Mouse (Mus musculus) heart, embryonic 10.5 days (tissue): Measurements from ENCODE around the gene Sf3b5. TPM values are rescaled to one million over a fixed set of nuclear protein-coding genes. Genes with fewer than 3 reads are reported as not detected.
A peak's percentile ranks its signal among the peaks of the same experiment; 100 is the strongest.

ENCODE experiments used
- DNase-seq: peaks from one replicate; pipeline ENCODE4 v3.0.0-alpha.2; 2017; ENCODE audit warnings: low spot score
- H3K27ac ChIP-seq: fragments of 300-500 bp; sonication (generic); 2 replicates; pipeline ENCODE4 v1.5.1; 2016; ENCODE audit warnings: mild to moderate bottlenecking
- H3K27me3 ChIP-seq: fragments of 300-500 bp; sonication (generic); 2 replicates; pipeline ENCODE4 v1.6.1; 2016; ENCODE audit warnings: mild to moderate bottlenecking; ENCODE audit not compliant: poor library complexity, insufficient read depth, severe bottlenecking
- H3K36me3 ChIP-seq: fragments of 300-500 bp; sonication (generic); 2 replicates; pipeline ENCODE4 v1.6.1; 2016; ENCODE audit warnings: mild to moderate bottlenecking, moderate library complexity
- H3K4me1 ChIP-seq: fragments of 300-500 bp; sonication (generic); 2 replicates; pipeline ENCODE4 v1.6.1; 2016; ENCODE audit warnings: mild to moderate bottlenecking
- H3K4me3 ChIP-seq: fragments of 300-500 bp; sonication (generic); 2 replicates; pipeline ENCODE4 v1.5.1; 2016; ENCODE audit warnings: mild to moderate bottlenecking, moderate library complexity
- H3K9me3 ChIP-seq: fragments of 300-500 bp; sonication (generic); 2 replicates; pipeline ENCODE4 v1.6.1; 2016; ENCODE audit warnings: mild to moderate bottlenecking, moderate library complexity
- WGBS: fragments of 180-500 bp; shearing (Covaris S2); methylation state at CpG from one replicate; pipeline ENCODE4 v1.1.7; 2016; 5-methylcytosine and 5-hydroxymethylcytosine counted together
- polyA plus RNA-seq: library from polyadenylated mRNA; unstranded; fragments of >200 nt; fragmentation: Nextera tagmentation; extraction: Ambion mirVana; gene quantifications from 2 replicates; pipeline ENCODE4 v1.2.1, GENCODE M21; 2016

Gene Sf3b5
- polyA plus RNA-seq = 39.0 and 42.9 TPM in 2 replicates

DNA sequence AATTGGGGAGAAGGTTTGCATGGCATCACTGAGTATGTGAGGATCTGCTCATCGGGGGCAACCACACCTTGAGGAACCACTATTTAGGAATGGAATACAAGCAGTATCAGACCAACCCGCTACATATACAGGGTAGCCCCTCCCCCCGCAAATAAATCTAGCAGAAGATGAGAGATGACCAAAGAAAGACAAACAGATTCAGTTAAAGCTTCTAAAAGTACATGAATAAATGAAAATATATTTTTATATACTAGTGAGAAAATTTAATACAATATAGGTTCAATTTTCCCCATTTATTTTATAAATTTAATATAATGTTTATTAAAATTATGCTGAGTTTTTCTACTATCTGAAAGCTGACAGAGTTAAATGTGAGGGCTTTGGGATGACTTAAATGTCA is at the start of gene Sf3b5:
Gene Sf3b5 (plus strand): TSS at position 301 of the 400 bp plus-strand sequence.
- Histone ChIP-seq H3K9me3 (no peaks in the 10 kb centered on the region), H3K36me3 (peaks cover 2% of the 10 kb centered on the region; the same call in 1 of the 2 replicates), H3K4me3 (no peak within 1 kb of the TSS), H3K27me3 (no peaks in the 10 kb centered on the region), H3K27ac (no peak within 1 kb of the TSS), H3K4me1 (peaks cover 10% of the 10 kb centered on the region)
- DNase-seq = no peak
- WGBS = 82% methylated on average over 3 of the region's 3 CpGs

DNA sequence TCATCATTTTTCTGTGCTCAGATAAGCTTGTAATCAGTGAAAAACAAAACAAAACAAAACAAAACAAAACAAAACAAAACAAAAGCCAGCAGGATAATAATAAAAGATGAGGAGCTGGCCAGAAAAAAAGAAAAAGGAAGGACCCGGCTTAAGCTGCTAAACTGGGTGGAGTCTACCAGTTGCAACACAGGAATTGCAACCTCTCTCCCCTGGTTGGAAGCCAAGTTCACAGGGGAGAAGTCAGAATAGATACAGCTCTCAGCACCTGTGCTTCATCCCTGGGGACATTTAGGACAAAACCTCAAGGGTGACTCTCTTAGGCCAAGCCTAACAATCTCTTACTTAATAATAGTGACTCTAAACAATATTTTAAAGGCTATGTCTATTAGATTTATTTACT is 49.3 kb upstream of the Sf3b5 start:
- Histone ChIP-seq H3K9me3 (no peaks in the 10 kb centered on the region), H3K36me3 (no peaks in the 10 kb centered on the region), H3K4me3 (no peak overlapping the region), H3K27me3 (no peaks in the 10 kb centered on the region), H3K4me1 (no peaks in the 10 kb centered on the region), H3K27ac (no peak overlapping the region)
- 67% methylated on average over 1 of the region's 1 CpGs for WGBS
- DNase-seq = no peak

DNA sequence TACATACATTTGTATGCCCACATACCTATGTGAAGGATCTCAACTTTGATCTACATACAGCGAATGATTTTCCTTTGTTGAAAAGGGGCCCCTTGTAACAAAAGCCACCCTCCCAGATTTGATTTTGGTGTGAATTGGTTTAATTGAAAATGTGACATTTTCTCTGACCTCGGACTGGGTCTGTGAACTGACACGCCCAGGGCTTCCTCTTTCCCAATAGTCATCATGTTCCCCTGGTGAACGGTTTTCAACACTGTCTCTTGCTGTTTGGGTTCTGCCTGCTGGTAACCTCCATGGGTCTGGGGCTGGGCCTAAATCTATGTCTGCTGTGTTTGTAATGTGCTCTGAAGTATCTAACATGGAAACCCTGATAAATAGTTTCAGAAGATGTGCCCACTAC is 47.9 kb upstream of the Sf3b5 start:
- no peaks in the 10 kb centered on the region for H3K36me3 ChIP-seq
- H3K27ac ChIP-seq = no peak overlapping the region
- H3K9me3 ChIP-seq = no peaks in the 10 kb centered on the region
- H3K4me3 ChIP-seq = no peak overlapping the region
- 78% methylated on average over 4 of the region's 4 CpGs for WGBS
- 0 out of 2 replicates have a peak, but pooled peaks cover 4% of the 10 kb centered on the region for H3K27me3 ChIP-seq
- no peak for DNase-seq
- H3K4me1 ChIP-seq = no peaks in the 10 kb centered on the region

DNA sequence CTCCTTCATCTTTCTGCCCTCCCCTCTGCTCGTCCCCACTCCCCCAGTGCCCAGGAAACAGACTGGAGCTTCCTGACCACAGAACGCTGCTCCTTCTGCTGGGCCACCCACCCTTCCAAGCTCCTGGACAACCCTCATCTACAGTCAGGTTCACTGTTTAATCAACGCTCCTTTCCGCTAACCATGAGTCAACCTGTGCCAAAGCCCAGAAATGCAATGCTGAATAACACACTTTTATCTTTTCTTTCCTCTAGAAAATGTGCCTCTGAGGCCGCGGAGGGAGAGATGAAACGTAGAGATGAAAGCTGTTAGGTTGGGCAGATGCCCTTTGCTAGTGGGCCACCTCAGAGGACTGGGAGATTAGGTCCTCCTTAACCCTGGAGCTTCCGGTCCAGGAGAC is 43.6 kb upstream of the Sf3b5 start:
- Histone ChIP-seq H3K9me3 (no peaks in the 10 kb centered on the region), H3K27ac (no peak overlapping the region), H3K4me1 (0 out of 2 replicates have a peak, but pooled peaks cover 5% of the 10 kb centered on the region), H3K36me3 (no peaks in the 10 kb centered on the region), H3K27me3 (0 out of 2 replicates have a peak, but pooled peaks cover 4% of the 10 kb centered on the region), H3K4me3 (no peak overlapping the region)
- 75% methylated on average over 8 of the region's 8 CpGs for WGBS
- no peak for DNase-seq

DNA sequence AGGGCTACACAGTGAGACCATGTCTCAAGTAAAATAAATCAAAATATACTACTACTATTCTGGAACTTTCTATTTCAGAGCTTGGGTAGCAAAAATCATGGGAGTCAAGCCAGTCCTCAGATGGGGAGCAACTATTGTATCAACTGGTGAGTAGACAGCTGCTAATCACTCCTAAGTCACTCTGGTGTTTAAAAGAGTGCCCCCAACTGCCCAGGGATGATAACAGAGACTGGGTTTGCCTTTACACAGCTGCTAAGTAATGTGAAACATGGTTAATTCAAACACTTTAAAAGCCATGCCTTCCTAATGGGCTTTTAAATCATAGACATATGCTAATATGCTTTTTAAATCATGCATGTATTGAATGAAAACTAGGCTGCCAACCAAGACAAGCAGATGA is 42.9 kb upstream of the Sf3b5 start:
- no peak overlapping the region for H3K27ac ChIP-seq
- no peak overlapping the region for H3K4me3 ChIP-seq
- no peak for DNase-seq
- 0 out of 2 replicates have a peak, but pooled peaks cover 4% of the 10 kb centered on the region for H3K27me3 ChIP-seq
- no peaks in the 10 kb centered on the region for H3K36me3 ChIP-seq
- H3K4me1 ChIP-seq = 0 out of 2 replicates have a peak, but pooled peaks cover 5% of the 10 kb centered on the region
- H3K9me3 ChIP-seq = no peaks in the 10 kb centered on the region

DNA sequence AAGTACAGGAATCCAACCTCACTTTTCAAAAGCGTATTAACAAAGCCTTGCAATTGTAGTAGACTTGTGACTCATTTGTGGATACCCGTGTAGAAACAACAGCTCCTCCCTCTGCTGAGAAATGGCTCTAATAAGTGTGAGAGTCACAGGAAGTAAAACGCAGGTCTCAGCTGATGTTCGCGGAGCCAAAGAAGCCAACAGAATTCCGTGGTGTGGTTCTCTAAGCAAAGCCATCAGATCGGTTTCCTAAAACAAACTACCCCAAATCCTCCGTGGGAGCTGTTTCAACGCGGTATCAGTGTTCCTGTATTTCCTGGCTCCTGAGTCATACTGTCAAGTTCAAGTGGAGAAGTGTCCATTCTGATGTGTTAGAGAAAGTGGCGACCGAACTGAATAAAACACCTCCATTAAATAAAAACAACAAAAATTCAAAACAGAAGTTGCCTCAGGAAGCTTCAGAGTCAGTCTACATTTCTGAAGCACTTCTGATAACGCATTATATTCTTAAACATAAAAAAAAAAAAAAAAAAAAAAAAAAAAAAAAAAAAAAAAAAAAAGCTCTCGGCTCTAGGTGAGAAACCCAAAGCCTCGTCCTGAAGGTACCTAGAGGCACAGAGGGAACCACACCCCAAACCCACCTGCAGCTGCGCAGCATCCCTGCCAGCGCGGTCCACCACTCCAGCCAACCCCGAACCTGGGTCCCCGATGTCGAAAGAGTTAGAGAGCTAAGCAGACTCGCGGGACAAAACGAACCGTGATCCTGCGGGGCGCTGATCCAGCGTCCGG is 41.6 kb upstream of the Sf3b5 start:
- Histone ChIP-seq H3K4me1 (0 out of 2 replicates have a peak, but pooled peaks cover 5% of the 10 kb centered on the region), H3K4me3 (peak overlapping the region; percentile 85), H3K36me3 (no peaks in the 10 kb centered on the region), H3K27ac (peak overlapping the region; percentile 83), H3K9me3 (no peaks in the 10 kb centered on the region), H3K27me3 (0 out of 2 replicates have a peak, but pooled peaks cover 4% of the 10 kb centered on the region)
- no peak for DNase-seq
- WGBS = 5% methylated on average over 29 of the region's 29 CpGs

DNA sequence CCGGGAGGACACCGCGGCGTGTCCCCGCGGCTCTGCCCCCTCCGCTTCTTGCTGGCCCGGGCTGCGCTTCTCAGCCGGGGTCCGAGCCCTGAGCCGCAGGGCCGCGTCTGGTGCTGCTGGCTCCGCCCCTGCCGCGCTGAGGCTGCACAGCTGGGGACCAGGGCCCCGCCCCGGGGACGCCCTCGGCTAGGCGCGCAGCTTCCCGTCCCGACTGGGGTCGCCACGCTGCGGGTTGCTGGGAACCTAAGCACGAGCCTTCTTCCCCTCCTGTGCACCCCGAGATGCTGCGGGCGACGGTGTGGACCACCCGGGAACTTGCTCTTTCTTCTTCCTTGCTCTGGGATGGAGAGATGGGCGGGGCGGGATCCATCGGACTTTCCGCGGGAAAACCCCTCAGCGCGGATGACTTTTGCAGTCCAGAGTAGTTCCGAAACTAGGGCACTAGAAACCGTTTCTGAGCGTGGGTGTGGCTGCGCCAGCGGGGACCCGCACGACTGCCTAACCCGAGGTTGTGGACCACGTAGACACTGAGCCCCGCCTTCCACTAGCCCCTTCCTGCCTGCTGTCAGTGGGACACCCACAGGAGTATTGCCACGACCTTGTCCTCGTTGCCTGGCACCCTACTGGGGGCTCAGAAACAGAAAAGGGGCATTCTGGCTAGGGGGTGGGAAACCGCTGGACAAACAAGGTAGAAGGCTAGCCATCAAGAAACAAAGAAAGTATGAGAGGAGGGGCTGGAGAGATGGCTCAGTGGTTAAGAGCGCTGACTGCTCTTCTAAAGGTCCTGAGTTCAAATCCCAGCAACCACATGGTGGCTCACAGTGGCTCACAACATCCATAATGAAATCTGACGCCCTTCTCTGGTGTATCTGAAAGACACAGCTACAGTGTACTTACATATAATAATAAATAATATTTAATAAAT is 40.7 kb upstream of the Sf3b5 start, which contains the start of gene Stx11:
Gene Stx11 (minus strand): TSS at position 148 of the 925 bp plus-strand sequence.
- WGBS = 3% methylated on average over 56 of the region's 56 CpGs
- Histone ChIP-seq H3K4me1 (0 out of 2 replicates have a peak, but pooled peaks cover 5% of the 10 kb centered on the region), H3K27ac (peak within 1 kb of the TSS; percentile 83), H3K4me3 (peak within 1 kb of the TSS; percentile 85), H3K27me3 (0 out of 2 replicates have a peak, but pooled peaks cover 4% of the 10 kb centered on the region), H3K9me3 (no peaks in the 10 kb centered on the region), H3K36me3 (no peaks in the 10 kb centered on the region)
- DNase-seq = peak; percentile 79

DNA sequence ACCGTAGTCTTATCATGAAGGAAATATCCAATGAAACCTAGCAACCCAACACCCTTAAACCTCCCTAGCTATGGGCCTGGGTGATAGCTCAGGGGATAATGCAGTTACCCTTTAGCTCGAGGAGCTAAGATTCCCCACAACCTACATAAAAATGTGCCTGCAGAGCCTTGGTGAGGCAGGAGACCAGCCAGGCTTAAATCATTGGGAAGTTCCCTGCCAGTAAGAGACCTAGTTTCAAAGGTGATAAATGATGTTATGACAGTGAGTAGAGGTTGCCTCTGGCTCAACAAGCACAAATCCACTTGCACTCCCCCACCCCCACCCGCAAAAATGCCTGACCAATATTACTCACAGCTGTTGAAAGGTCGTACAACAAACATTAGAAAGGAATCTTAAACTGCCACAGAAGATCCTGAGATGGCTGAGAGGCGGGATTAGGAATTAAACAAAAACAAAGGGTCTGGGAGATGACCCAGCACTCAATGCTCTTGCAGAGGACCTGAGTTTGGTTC is 39.4 kb upstream of the Sf3b5 start:
- no peaks in the 10 kb centered on the region for H3K36me3 ChIP-seq
- 0 out of 2 replicates have a peak, but pooled peaks cover 5% of the 10 kb centered on the region for H3K4me1 ChIP-seq
- 0 out of 2 replicates have a peak, but pooled peaks cover 4% of the 10 kb centered on the region for H3K27me3 ChIP-seq
- DNase-seq = no peak
- H3K27ac ChIP-seq = no peak overlapping the region
- H3K9me3 ChIP-seq = no peaks in the 10 kb centered on the region
- H3K4me3 ChIP-seq = no peak overlapping the region
- 79% methylated on average over 5 of the region's 5 CpGs for WGBS

DNA sequence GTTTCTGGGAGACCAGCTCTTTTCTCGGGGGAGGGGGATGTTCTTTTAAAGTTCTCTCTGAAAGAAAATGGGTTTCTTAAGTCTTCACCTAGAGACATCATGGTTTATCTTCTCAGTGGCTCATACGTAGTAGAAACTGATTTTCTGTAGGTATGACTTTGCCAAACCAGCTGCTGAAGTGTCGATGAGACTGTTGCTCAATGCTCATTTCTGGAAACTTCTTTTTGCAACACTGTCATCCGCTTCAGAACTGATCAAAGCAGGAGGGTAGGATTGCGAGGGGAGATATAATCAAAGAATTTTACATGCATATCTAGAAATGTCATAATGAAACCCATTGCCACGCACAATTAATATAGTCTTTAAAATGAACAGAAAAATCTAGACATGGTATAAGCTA is 30.6 kb upstream of the Sf3b5 start:
- 88% methylated on average over 6 of the region's 6 CpGs for WGBS
- Histone ChIP-seq H3K36me3 (no peaks in the 10 kb centered on the region), H3K27me3 (no peaks in the 10 kb centered on the region)

DNA sequence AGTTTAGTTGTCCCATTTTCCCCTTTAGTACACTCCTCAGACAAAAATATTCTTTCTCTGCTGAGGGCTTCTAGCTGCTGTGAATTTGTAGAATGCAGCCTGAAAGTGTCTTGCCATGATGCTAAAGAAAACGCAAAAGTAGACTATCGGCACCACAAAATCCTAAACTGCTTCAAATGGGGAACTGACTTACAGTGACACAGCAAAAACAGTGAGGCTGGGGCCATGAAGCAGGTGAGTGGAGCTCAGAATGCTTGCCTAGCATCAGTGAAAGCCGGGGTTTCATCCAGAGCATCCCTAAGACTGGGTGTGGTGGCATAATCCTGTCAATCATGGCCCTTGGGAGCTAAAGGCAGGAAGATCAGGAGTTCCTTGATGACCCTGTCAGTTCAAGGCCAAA is 29.7 kb upstream of the Sf3b5 start:
- Histone ChIP-seq H3K4me3 (no peak overlapping the region), H3K4me1 (no peaks in the 10 kb centered on the region), H3K27ac (no peak overlapping the region), H3K9me3 (no peaks in the 10 kb centered on the region), H3K36me3 (no peaks in the 10 kb centered on the region), H3K27me3 (no peaks in the 10 kb centered on the region)
- DNase-seq = no peak
- WGBS = 89% methylated on average over 3 of the region's 3 CpGs

More for the DNA sequence above, 30.6 kb upstream of the Sf3b5 start:
- Histone ChIP-seq H3K27ac (no peak overlapping the region), H3K4me3 (no peak overlapping the region), H3K4me1 (no peaks in the 10 kb centered on the region), H3K9me3 (no peaks in the 10 kb centered on the region)
- DNase-seq = no peak

DNA sequence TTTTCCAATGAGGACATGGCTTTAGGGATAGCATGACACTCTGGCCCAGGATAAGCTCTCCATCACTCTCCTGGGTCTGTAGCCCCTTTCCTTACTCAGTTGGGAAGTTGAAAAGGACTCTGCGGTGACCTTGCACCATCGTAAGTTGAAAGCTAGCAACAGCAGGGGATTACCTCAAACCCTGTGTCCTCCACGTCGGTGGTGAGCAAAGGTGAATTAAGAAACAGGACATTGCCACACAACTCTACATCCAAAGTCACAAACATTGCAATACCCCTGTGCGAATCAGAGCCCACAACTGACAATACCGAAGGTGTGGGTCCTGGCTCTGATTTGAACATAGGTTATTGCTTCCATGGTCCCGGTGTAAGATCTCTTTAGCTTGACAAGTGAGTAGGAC is 29.2 kb upstream of the Sf3b5 start:
- H3K4me1 ChIP-seq = no peaks in the 10 kb centered on the region
- no peak overlapping the region for H3K4me3 ChIP-seq
- no peaks in the 10 kb centered on the region for H3K36me3 ChIP-seq
- H3K27ac ChIP-seq = no peak overlapping the region
- 82% methylated on average over 7 of the region's 7 CpGs for WGBS
- H3K27me3 ChIP-seq = no peaks in the 10 kb centered on the region
- DNase-seq = peak; percentile 35
- H3K9me3 ChIP-seq = no peaks in the 10 kb centered on the region

DNA sequence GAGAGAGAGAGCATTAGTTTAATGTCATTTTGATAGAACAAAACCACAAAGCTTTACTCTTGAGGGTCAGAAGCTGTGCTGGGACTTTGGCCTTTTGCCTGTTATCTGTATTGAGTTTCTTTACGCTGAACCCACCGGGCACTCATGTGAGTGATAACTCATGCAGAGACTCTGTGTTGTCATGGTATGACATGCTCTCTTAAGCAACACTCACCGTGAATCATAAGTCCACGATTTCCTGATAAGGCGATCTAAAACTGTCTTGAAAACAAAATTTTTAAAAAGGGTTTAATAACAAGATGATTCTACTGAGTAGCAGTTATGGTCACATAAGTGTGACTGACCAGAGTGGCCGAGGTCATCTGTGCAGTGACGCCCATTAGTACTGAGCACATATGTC is 28.6 kb upstream of the Sf3b5 start:
- Histone ChIP-seq H3K4me3 (no peak overlapping the region), H3K27me3 (no peaks in the 10 kb centered on the region), H3K9me3 (no peaks in the 10 kb centered on the region), H3K27ac (no peak overlapping the region), H3K4me1 (peaks cover 2% of the 10 kb centered on the region; the same call in 1 of the 2 replicates), H3K36me3 (no peaks in the 10 kb centered on the region)
- peak; percentile 1 for DNase-seq
- WGBS = 85% methylated on average over 7 of the region's 7 CpGs
